In genomic region chr2:60003665-60004045, GRCm38 (mm10) we compare ENCODE assay signal across 19 mouse cellular contexts.
DNase-seq lines count a peak whose midpoint lies in the region; ATAC-seq and TF ChIP-seq lines count a peak whose summit lies in the region.
"Had no signal": no experiment of that assay in that cellular context is flagged by ENCODE, and none has a peak within 500 bp of the region (broad histone marks: within the 10 kb centered on the region; RNA-seq: fewer than 3 reads in every experiment).

No protein-coding gene starts in this region.

- H3K9me3 ChIP-seq in heart, embryonic 12.5 days (replicated peaks), result no peaks in the 10 kb centered on the region
- no peaks in the 10 kb centered on the region for H3K9me3 ChIP-seq in intestine, postnatal 0 days (ENCODE audit: control insufficient read depth)
- no peaks in the 10 kb centered on the region for H3K9me3 ChIP-seq in stomach, embryonic 15.5 days
- H3K9me3 ChIP-seq: embryonic facial prominence, embryonic 10.5 days; forebrain, embryonic 13.5 days; hindbrain, embryonic 10.5 days had no signal

- no peak for ATAC-seq in heart, embryonic 12.5 days (ENCODE audit: insufficient number of reproducible peaks, low FRiP score)
- ATAC-seq in intestine, postnatal 0 days, result peak; percentile 73
- ATAC-seq in stomach, embryonic 15.5 days (ENCODE audit: insufficient read depth, low FRiP score, low read depth), result peak; percentile 22; the same call in 1 of the 2 replicates
- ATAC-seq: forebrain, embryonic 13.5 days had no signal

- DNase-seq in heart, adult 11 months, result peak; percentile 54
- DNase-seq in brain, adult 2 months (ENCODE audit: low read depth, low spot score), result peak; percentile 40
- DNase-seq in B cell, adult 2 months, result no peak
- no peak for DNase-seq in frontal cortex, postnatal 25 days (ENCODE audit: low spot score in 2 of 2)
- no peak for DNase-seq in left cerebral cortex, postnatal 14 days (ENCODE audit: low spot score in 2 of 2)
- DNase-seq: adrenal gland, adult 2 months; adrenal gland, postnatal 25 days; cerebellum, adult 2 months; cerebellum, postnatal 10 days; gastrocnemius, postnatal 10 days; heart, adult 2 months had no signal

- no peak overlapping the region for H3K9ac ChIP-seq in heart, embryonic 12.5 days
- no peak overlapping the region for H3K9ac ChIP-seq in intestine, postnatal 0 days (ENCODE audit: low read depth, low read length)
- no peak overlapping the region for H3K9ac ChIP-seq in stomach, embryonic 15.5 days
- H3K9ac ChIP-seq: forebrain, embryonic 13.5 days; hindbrain, embryonic 14.5 days had no signal

- no peak for TF ChIP-seq CTCF in intestine, postnatal 0 days (IDR thresholded peaks at IDR 0.05; ENCODE audit: low read depth)

- no peaks in the 10 kb centered on the region for H3K27me3 ChIP-seq in heart, embryonic 12.5 days (replicated peaks)
- H3K27me3 ChIP-seq in intestine, postnatal 0 days (replicated peaks; ENCODE audit: control insufficient read depth, insufficient read depth, low read length), result no peaks in the 10 kb centered on the region
- H3K27me3 ChIP-seq in stomach, embryonic 15.5 days (replicated peaks), result no peaks in the 10 kb centered on the region
- H3K27me3 ChIP-seq: forebrain, embryonic 13.5 days had no signal

- H3K4me2 ChIP-seq in heart, embryonic 12.5 days, result no peak overlapping the region
- no peak overlapping the region for H3K4me2 ChIP-seq in intestine, postnatal 0 days (replicated peaks; ENCODE audit: low read depth)
- no peak overlapping the region for H3K4me2 ChIP-seq in stomach, embryonic 15.5 days
- H3K4me2 ChIP-seq: forebrain, embryonic 13.5 days; heart, embryonic 11.5 days; hindbrain, embryonic 14.5 days had no signal

- intact Hi-C loops in left cerebral cortex, postnatal 14 days (cut with DNase I), result no loop called here

- no peak overlapping the region for H3K27ac ChIP-seq in heart, embryonic 12.5 days (ENCODE audit: poor library complexity, severe bottlenecking)
- no peak overlapping the region for H3K27ac ChIP-seq in intestine, postnatal 0 days (ENCODE audit: low read depth, low read length)
- no peak overlapping the region for H3K27ac ChIP-seq in stomach, embryonic 15.5 days
- H3K27ac ChIP-seq: embryonic facial prominence, embryonic 10.5 days; forebrain, embryonic 13.5 days; heart, adult 2 months; hindbrain, embryonic 10.5 days; hindbrain, embryonic 14.5 days had no signal

- peaks cover 33% of the 10 kb centered on the region for H3K36me3 ChIP-seq in heart, embryonic 12.5 days
- H3K36me3 ChIP-seq in intestine, postnatal 0 days (ENCODE audit: control insufficient read depth, insufficient read depth), result peaks cover 21% of the 10 kb centered on the region
- H3K36me3 ChIP-seq in stomach, embryonic 15.5 days, result 0 out of 2 replicates have a peak, but pooled peaks cover 4% of the 10 kb centered on the region

- peaks cover 10% of the 10 kb centered on the region for H3K4me1 ChIP-seq in heart, embryonic 12.5 days (replicated peaks)
- H3K4me1 ChIP-seq in intestine, postnatal 0 days (replicated peaks; ENCODE audit: control insufficient read depth, insufficient read depth, low read length), result no peaks in the 10 kb centered on the region
- H3K4me1 ChIP-seq in stomach, embryonic 15.5 days, result no peaks in the 10 kb centered on the region
- H3K4me1 ChIP-seq: embryonic facial prominence, embryonic 10.5 days; forebrain, embryonic 13.5 days; hindbrain, embryonic 10.5 days had no signal

- no peak overlapping the region for H3K4me3 ChIP-seq in heart, embryonic 12.5 days
- H3K4me3 ChIP-seq in intestine, postnatal 0 days (ENCODE audit: low read depth, low read length), result no peak overlapping the region
- no peak overlapping the region for H3K4me3 ChIP-seq in stomach, embryonic 15.5 days (replicated peaks)
- H3K4me3 ChIP-seq: embryonic facial prominence, embryonic 10.5 days; forebrain, embryonic 13.5 days; heart, adult 2 months; hindbrain, embryonic 10.5 days had no signal

- 88% methylated on average over 5 of the region's 5 CpGs for WGBS in heart, embryonic 12.5 days
- 36% methylated on average over 5 of the region's 5 CpGs for WGBS in intestine, postnatal 0 days
- 80% methylated on average over 5 of the region's 5 CpGs for WGBS in stomach, embryonic 15.5 days

Comparison
In these comparisons a context has a peak if more than half of its experiments do, and no peak if none do; other contexts are left out.
1. DNase-seq: peak in heart, adult 11 months (single experiment) and brain, adult 2 months (single experiment); none in B cell, adult 2 months (0 of 2), frontal cortex, postnatal 25 days (0 of 2) and left cerebral cortex, postnatal 14 days (0 of 2).